Mouse (Mus musculus) MEL (cell line): ENCODE results near the gene Rpgrip1l. TPM values are rescaled to one million over a fixed set of nuclear protein-coding genes. Genes with fewer than 3 reads are reported as not detected.

Experiments
- DNase-seq: peaks from one replicate; pipeline ENCODE4 v3.0.0; 2011; ENCODE audit warnings: low read depth, low spot score
- H3K27ac ChIP-seq: 2 replicates; pipeline ENCODE4 v1.5.1; 2012; ENCODE audit warnings: low read depth, mild to moderate bottlenecking, control low read depth, low read length, moderate library complexity; ENCODE audit not compliant: control insufficient read depth
- H3K27me3 ChIP-seq, 2 experiments: fragments of 150-350 bp in 1 of 2; sonication (generic) in 1 of 2; 2 replicates each; pipeline ENCODE4 v1.6.1; 2012; ENCODE audit warnings: low read length in 2 of 2, mild to moderate bottlenecking in 2 of 2, improper control_type of control experiment in 1 of 2, moderate library complexity in 1 of 2; ENCODE audit not compliant: insufficient read depth in 2 of 2, control insufficient read depth in 1 of 2
- H3K36me3 ChIP-seq, 2 experiments: 2 replicates each; pipeline ENCODE4 v1.6.1; 2012 to 2014; ENCODE audit warnings: low read length in 2 of 2, improper control_type of control experiment in 1 of 2, inconsistent platforms in 1 of 2, mild to moderate bottlenecking in 1 of 2; ENCODE audit not compliant: insufficient read depth in 2 of 2, control insufficient read depth in 1 of 2
- H3K4me1 ChIP-seq, 2 experiments: fragments of 150-350 bp in 1 of 2; sonication (generic) in 1 of 2; 2 replicates each; pipeline ENCODE4 v1.6.1; 2012; ENCODE audit warnings: low read length in 2 of 2, improper control_type of control experiment in 1 of 2, mild to moderate bottlenecking in 1 of 2; ENCODE audit not compliant: insufficient read depth in 2 of 2, control insufficient read depth in 1 of 2
- H3K4me3 ChIP-seq, 2 experiments: fragments of 150-350 bp in 1 of 2; sonication (generic) in 1 of 2; 2 replicates each; pipeline ENCODE4 v1.5.1; 2012; ENCODE audit warnings: low read depth in 2 of 2, low read length in 2 of 2, mild to moderate bottlenecking in 2 of 2, moderate library complexity in 2 of 2, control low read depth in 1 of 2, improper control_type of control experiment in 1 of 2; ENCODE audit not compliant: control insufficient read depth in 1 of 2, insufficient read depth in 1 of 2
- H3K79me2 ChIP-seq: 2 replicates; pipeline ENCODE4 v1.6.1; 2012; ENCODE audit warnings: mild to moderate bottlenecking, low read length, moderate library complexity; ENCODE audit not compliant: control insufficient read depth, poor library complexity, insufficient read depth
- H3K9ac ChIP-seq: 2 replicates; pipeline ENCODE4 v1.6.1; 2012; ENCODE audit warnings: low read depth, mild to moderate bottlenecking, control low read depth, low read length, moderate library complexity; ENCODE audit not compliant: control insufficient read depth, poor library complexity, severe bottlenecking
- H3K9me3 ChIP-seq: fragments of 150-350 bp; sonication (generic); replicated peaks from 2 replicates; pipeline ENCODE4 v1.6.1; 2012; ENCODE audit warnings: mild to moderate bottlenecking, low read length, improper control_type of control experiment, moderate library complexity; ENCODE audit not compliant: insufficient read depth
- BHLHE40 ChIP-seq: IDR thresholded peaks from 2 replicates; pipeline ENCODE4 v1.6.1; 2012; ENCODE audit warnings: low read depth, mild to moderate bottlenecking, inconsistent platforms, low read length, improper control_type of control experiment, borderline replicate concordance
- CHD1 ChIP-seq: IDR thresholded peaks from 2 replicates; pipeline ENCODE4 v1.6.1; 2012; ENCODE audit warnings: low read depth, mild to moderate bottlenecking, inconsistent platforms, low read length, improper control_type of control experiment
- CTCF ChIP-seq, 3 experiments: IDR thresholded peaks in 2 of 3; conservative IDR thresholded peaks in 1 of 3; 2 replicates each; pipeline ENCODE4 v1.5.1; 2011 to 2012; ENCODE audit warnings: low read length in 3 of 3, low read depth in 2 of 3, mild to moderate bottlenecking in 2 of 3, improper control_type of control experiment in 1 of 3, inconsistent platforms in 1 of 3, mixed read lengths in 1 of 3, moderate library complexity in 1 of 3; ENCODE audit not compliant: control insufficient read depth in 1 of 3, insufficient read depth in 1 of 3, poor library complexity in 1 of 3, severe bottlenecking in 1 of 3
- EP300 ChIP-seq, 2 experiments: IDR thresholded peaks; 2 replicates each; pipeline ENCODE4 v1.6.1; 2011; ENCODE audit warnings: improper control_type of control experiment in 2 of 2, low read length in 2 of 2, low read depth in 1 of 2, mild to moderate bottlenecking in 1 of 2
- ETS1 ChIP-seq: IDR thresholded peaks from 2 replicates; pipeline ENCODE4 v1.6.1; 2012; ENCODE audit warnings: low read depth, mild to moderate bottlenecking, inconsistent platforms, low read length, improper control_type of control experiment, moderate library complexity
- GATA1 ChIP-seq: IDR thresholded peaks from 2 replicates; pipeline ENCODE4 v1.6.1; 2011; ENCODE audit warnings: low read depth, low read length, improper control_type of control experiment
- HCFC1 ChIP-seq: IDR thresholded peaks from 2 replicates; pipeline ENCODE4 v1.6.1; 2012; ENCODE audit warnings: low read depth, mild to moderate bottlenecking, inconsistent platforms, low read length, improper control_type of control experiment, moderate library complexity
- JUND ChIP-seq: IDR thresholded peaks from 2 replicates; pipeline ENCODE4 v1.6.1; 2011; ENCODE audit warnings: low read depth, mild to moderate bottlenecking, improper control_type of control experiment, low read length
- KAT2A ChIP-seq: conservative IDR thresholded peaks from 2 replicates; pipeline ENCODE4 v1.6.1; 2012; ENCODE audit warnings: low read depth, low read length, improper control_type of control experiment, inconsistent platforms
- MAX ChIP-seq: IDR thresholded peaks from 2 replicates; pipeline ENCODE4 v1.6.1; 2011; ENCODE audit warnings: low read length, improper control_type of control experiment
- MAZ ChIP-seq: IDR thresholded peaks from 2 replicates; pipeline ENCODE4 v1.6.1; 2012; ENCODE audit warnings: low read depth, mild to moderate bottlenecking, inconsistent platforms, low read length, improper control_type of control experiment
- MEF2A ChIP-seq: IDR thresholded peaks from 2 replicates; pipeline ENCODE4 v1.6.1; 2014; ENCODE audit warnings: low read depth, mild to moderate bottlenecking, inconsistent platforms, low read length, improper control_type of control experiment; ENCODE audit not compliant: poor library complexity, insufficient replicate concordance, severe bottlenecking; ENCODE audit errors: extremely low read depth
- MYB ChIP-seq: IDR thresholded peaks from 2 replicates; pipeline ENCODE4 v1.6.1; 2011; ENCODE audit warnings: mild to moderate bottlenecking, low read depth, low read length, improper control_type of control experiment
- NRF1 ChIP-seq: IDR thresholded peaks from 2 replicates; pipeline ENCODE4 v1.6.1; 2014; ENCODE audit warnings: low read depth, mild to moderate bottlenecking, inconsistent platforms, low read length, improper control_type of control experiment, moderate library complexity; ENCODE audit not compliant: poor library complexity, insufficient read depth, severe bottlenecking
- POLR2A ChIP-seq, 2 experiments: IDR thresholded peaks; 2 replicates each; pipeline ENCODE4 v1.6.1; 2011 to 2012; ENCODE audit warnings: low read length in 2 of 2, mild to moderate bottlenecking in 2 of 2, control low read depth in 1 of 2, improper control_type of control experiment in 1 of 2, low read depth in 1 of 2, moderate library complexity in 1 of 2; ENCODE audit not compliant: control insufficient read depth in 1 of 2, insufficient read depth in 1 of 2, poor library complexity in 1 of 2
- RAD21 ChIP-seq: IDR thresholded peaks from 2 replicates; pipeline ENCODE4 v1.6.1; 2011; ENCODE audit warnings: mild to moderate bottlenecking, low read depth, low read length, improper control_type of control experiment
- RCOR1 ChIP-seq: IDR thresholded peaks from 2 replicates; pipeline ENCODE4 v1.6.1; 2012; ENCODE audit warnings: low read depth, mild to moderate bottlenecking, inconsistent platforms, low read length, improper control_type of control experiment
- TAL1 ChIP-seq: IDR thresholded peaks from 2 replicates; pipeline ENCODE4 v1.6.1; 2012; ENCODE audit warnings: mild to moderate bottlenecking, inconsistent platforms, low read length, moderate library complexity, mixed read lengths
- TBP ChIP-seq: IDR thresholded peaks from 2 replicates; pipeline ENCODE4 v1.8.0; 2011; ENCODE audit warnings: low read depth, low read length, improper control_type of control experiment
- USF2 ChIP-seq, 2 experiments: IDR thresholded peaks; 2 replicates each; pipeline ENCODE4 v1.6.1; 2011 to 2012; ENCODE audit warnings: improper control_type of control experiment in 2 of 2, low read length in 2 of 2, borderline replicate concordance in 1 of 2, inconsistent platforms in 1 of 2, low read depth in 1 of 2, mild to moderate bottlenecking in 1 of 2; ENCODE audit not compliant: insufficient read depth in 1 of 2
- ZC3H11A ChIP-seq: IDR thresholded peaks from 2 replicates; pipeline ENCODE4 v1.6.1; 2012; ENCODE audit warnings: low read depth, mild to moderate bottlenecking, inconsistent platforms, low read length, improper control_type of control experiment
- ZMIZ1 ChIP-seq: IDR thresholded peaks from 2 replicates; pipeline ENCODE4 v1.6.1; 2012; ENCODE audit warnings: low read depth, mild to moderate bottlenecking, inconsistent platforms, low read length, improper control_type of control experiment, moderate library complexity
- ZNF384 ChIP-seq: IDR thresholded peaks from 2 replicates; pipeline ENCODE4 v1.6.1; 2012; ENCODE audit warnings: low read depth, mild to moderate bottlenecking, inconsistent platforms, low read length, improper control_type of control experiment
- polyA plus RNA-seq, 2 experiments: library from polyadenylated mRNA; stranded (reverse) in 1 of 2; unstranded in 1 of 2; fragments of >175 nt in 1 of 2; fragments of >200 nt in 1 of 2; gene quantifications; 2 replicates each; pipeline versions ENCODE4 v1.2.1 to v1.2.4; 2012; ENCODE audit warnings: low replicate concordance in 2 of 2, low read depth in 1 of 2; ENCODE audit not compliant: insufficient read length in 2 of 2, insufficient read depth in 1 of 2, missing spikeins in 1 of 2
- total RNA-seq: library from RNA; depleted of rRNA; stranded (reverse); fragments of 300-350 nt; gene quantifications from 2 replicates; pipeline ENCODE4 v1.2.3, GENCODE M21; 2012

The Rpgrip1l gene
- total and polyA plus RNA-seq, 3 experiments = 2.9 to 3.9 TPM; not detected in 1

GRCm38 (mm10) chr8:91264564-91264963 is 48.5 kb downstream of the Rpgrip1l start:
- H3K27me3 ChIP-seq = no peaks in the 10 kb centered on the region
- peaks cover 0 to 3% of the 10 kb centered on the region in 2 experiments; a peak in 2 of 4 replicates for H3K36me3 ChIP-seq
- no peak overlapping the region for H3K9ac ChIP-seq
- no peaks in the 10 kb centered on the region for H3K9me3 ChIP-seq
- DNase-seq = no peak
- peaks cover 6 to 7% of the 10 kb centered on the region in 2 experiments for H3K4me1 ChIP-seq
- H3K4me3 ChIP-seq = no peak overlapping the region
- no peak overlapping the region for H3K27ac ChIP-seq
- no peaks in the 10 kb centered on the region for H3K79me2 ChIP-seq
- TF ChIP-seq RAD21 (no peak), ETS1 (no peak), CHD1 (no peak), JUND (no peak), HCFC1 (no peak), TAL1 (no peak), NRF1 (no peak), MYB (no peak), EP300 (IDR thresholded peaks at IDR 0.05; ENCODE audit: low read depth in 1 of 2, low read length in 2 of 2) (no peak), CTCF (IDR thresholded peaks at IDR 0.05 in 2 of 3, conservative IDR thresholded peaks at IDR 0.05 in 1 of 3; ENCODE audit: control insufficient read depth in 1 of 3, insufficient read depth in 1 of 3, low read depth in 2 of 3, low read length in 3 of 3, poor library complexity in 1 of 3, severe bottlenecking in 1 of 3) (no peak), POLR2A (IDR thresholded peaks at IDR 0.05; ENCODE audit: control insufficient read depth in 1 of 2, insufficient read depth in 1 of 2, low read depth in 1 of 2, low read length in 2 of 2, poor library complexity in 1 of 2) (no peak), TBP (no peak), RCOR1 (no peak), USF2 (IDR thresholded peaks at IDR 0.05; ENCODE audit: borderline replicate concordance in 1 of 2, insufficient read depth in 1 of 2, low read depth in 1 of 2, low read length in 2 of 2) (no peak)

DNA sequence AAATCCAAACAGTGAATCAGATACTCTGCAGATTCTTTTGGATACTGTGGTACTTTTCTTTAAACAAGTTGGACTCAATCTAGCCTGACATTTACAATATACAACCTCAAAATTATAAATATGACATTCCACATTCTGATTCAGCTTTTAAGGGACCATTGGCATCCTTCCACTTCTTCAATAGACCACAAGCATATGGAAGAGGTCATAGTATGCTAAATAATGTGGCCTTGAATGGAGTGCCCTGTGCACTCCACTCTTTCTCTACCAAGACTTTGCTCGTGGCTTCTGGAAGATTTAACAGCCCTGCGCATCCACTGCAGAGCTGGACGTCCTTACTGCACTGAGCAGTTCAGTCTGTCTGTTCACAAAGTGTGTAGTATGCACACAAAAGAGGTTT is 49.1 kb downstream of the Rpgrip1l start:
- no peaks in the 10 kb centered on the region for H3K79me2 ChIP-seq
- no peaks in the 10 kb centered on the region for H3K9me3 ChIP-seq
- TF ChIP-seq ZC3H11A (no peak), CTCF (IDR thresholded peaks at IDR 0.05 in 2 of 3, conservative IDR thresholded peaks at IDR 0.05 in 1 of 3; ENCODE audit: control insufficient read depth in 1 of 3, insufficient read depth in 1 of 3, low read depth in 2 of 3, low read length in 3 of 3, poor library complexity in 1 of 3, severe bottlenecking in 1 of 3) (no peak), ETS1 (no peak), MAZ (no peak), GATA1 (no peak), MYB (no peak), KAT2A (no peak), TAL1 (no peak), ZMIZ1 (no peak), RCOR1 (no peak), CHD1 (no peak), MEF2A (no peak), BHLHE40 (no peak), RAD21 (no peak), MAX (no peak), ZNF384 (no peak)
- no peaks in the 10 kb centered on the region; a peak in 2 of 4 replicates for H3K36me3 ChIP-seq
- H3K4me3 ChIP-seq = no peak overlapping the region
- H3K27me3 ChIP-seq = no peaks in the 10 kb centered on the region
- peaks cover 1 to 3% of the 10 kb centered on the region in 2 experiments; a peak in 2 of 4 replicates for H3K4me1 ChIP-seq
- DNase-seq = no peak
- H3K27ac ChIP-seq = no peak overlapping the region
- no peak overlapping the region for H3K9ac ChIP-seq
